Mouse (Mus musculus) heart, embryonic 15.5 days (tissue): ENCODE measurements around the gene Zfp54. TPM values are rescaled to one million over a fixed set of nuclear protein-coding genes. Genes with fewer than 3 reads are reported as not detected.
"Not testable (repeated sequence)": the region's sequence is repeated elsewhere in the genome, so short reads cannot be mapped to it uniquely, and the experiment has no call there.

Experiments used
- ATAC-seq: fragments of 200-750 bp; cut with Nextera tagmentation; replicated peaks from 2 replicates; pipeline ENCODE4 v1.8.0; 2017; ENCODE audit warnings: low read depth, moderate TSS enrichment; ENCODE audit not compliant: insufficient number of reproducible peaks, insufficient read depth, low FRiP score
- H3K27ac ChIP-seq: fragments of 300-500 bp; sonication (generic); 2 replicates; pipeline ENCODE4 v1.5.1; 2015; ENCODE audit warnings: mild to moderate bottlenecking, inconsistent platforms
- H3K27me3 ChIP-seq: fragments of 300-500 bp; sonication (generic); 2 replicates; pipeline ENCODE4 v1.6.1; 2015; ENCODE audit warnings: inconsistent platforms
- H3K36me3 ChIP-seq: fragments of 300-500 bp; sonication (generic); 2 replicates; pipeline ENCODE4 v1.6.1; 2015; ENCODE audit warnings: mild to moderate bottlenecking, inconsistent platforms
- H3K4me1 ChIP-seq: fragments of 300-500 bp; sonication (generic); replicated peaks from 2 replicates; pipeline ENCODE4 v1.6.1; 2015; ENCODE audit warnings: inconsistent platforms
- H3K4me2 ChIP-seq: fragments of 300-500 bp; sonication (generic); 2 replicates; pipeline ENCODE4 v1.6.1; 2015; ENCODE audit warnings: inconsistent platforms, mild to moderate bottlenecking, moderate library complexity
- H3K4me3 ChIP-seq: fragments of 300-500 bp; sonication (generic); 2 replicates; pipeline ENCODE4 v1.5.1; 2015; ENCODE audit warnings: mild to moderate bottlenecking, inconsistent platforms
- H3K9ac ChIP-seq: fragments of 300-500 bp; sonication (generic); 2 replicates; pipeline ENCODE4 v1.6.1; 2015; ENCODE audit warnings: mild to moderate bottlenecking, inconsistent platforms
- H3K9me3 ChIP-seq: fragments of 300-500 bp; sonication (generic); replicated peaks from 2 replicates; pipeline ENCODE4 v1.6.1; 2016; ENCODE audit warnings: inconsistent platforms
- WGBS: fragments of 180-500 bp; shearing (Covaris S2); methylation state at CpG from one replicate; pipeline ENCODE4 v1.1.7; 2015; ENCODE audit warnings: mixed read lengths; 5-methylcytosine and 5-hydroxymethylcytosine counted together
- polyA plus RNA-seq: library from polyadenylated mRNA; unstranded; fragments of >200 nt; fragmentation: Nextera tagmentation; extraction: Ambion mirVana; gene quantifications from 2 replicates; pipeline ENCODE4 v1.2.1, GENCODE M21; 2015

The Zfp54 gene
- polyA plus RNA-seq, 1 experiment from 2014 or later = 2.8 TPM

DNA sequence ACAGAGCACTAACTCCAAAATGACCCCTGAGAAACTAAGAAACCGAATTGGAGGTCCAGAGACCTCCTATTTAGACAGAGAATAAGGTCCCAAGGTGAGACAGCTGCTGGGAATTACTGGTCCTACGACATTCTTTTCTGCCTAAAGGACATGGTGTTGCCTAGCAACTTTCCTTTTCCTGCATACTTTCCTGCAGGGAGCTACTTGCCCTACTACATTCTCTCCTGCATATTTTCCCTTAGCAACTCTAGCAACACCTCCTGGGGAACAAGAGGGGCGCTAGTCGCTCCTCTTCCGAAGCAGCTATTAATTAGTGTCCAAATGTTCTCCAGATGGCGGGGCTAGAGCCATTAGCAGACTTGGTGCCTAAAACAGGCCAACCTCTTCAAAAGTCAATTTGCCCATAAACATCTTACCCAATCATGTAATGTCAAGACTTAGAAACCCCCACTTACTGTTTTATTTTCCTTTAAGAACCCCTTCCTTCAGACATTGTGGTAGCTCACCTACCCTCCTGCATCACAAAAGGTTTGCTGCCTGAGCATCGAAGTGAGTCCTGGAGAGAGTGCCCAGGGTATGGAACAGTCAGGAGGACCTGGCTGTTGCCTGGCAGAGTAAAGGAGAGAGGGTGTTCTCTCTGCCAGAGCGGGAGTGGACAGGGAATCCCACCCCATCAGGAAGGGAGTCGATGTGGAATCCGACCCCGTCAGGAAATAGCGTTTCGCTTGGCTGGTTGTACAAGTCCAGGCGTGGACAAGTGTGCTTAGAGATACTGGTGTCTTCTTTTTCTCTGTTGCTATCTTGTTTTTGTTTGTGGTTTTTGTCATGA lies 50.5 kb downstream of the Zfp54 start:
- WGBS = 30% methylated on average over 14 of the region's 14 CpGs
- Histone ChIP-seq H3K27me3 (no peaks in the 10 kb centered on the region), H3K4me2 (peak overlapping the region; percentile 33), H3K4me3 (no peak overlapping the region), H3K27ac (peak overlapping the region; percentile 47; the same call in 1 of the 2 replicates), H3K9me3 (no peaks in the 10 kb centered on the region), H3K9ac (no peak overlapping the region), H3K4me1 (peaks cover 12% of the 10 kb centered on the region), H3K36me3 (no peaks in the 10 kb centered on the region)
- 0 out of 2 replicates have a peak, but pooled peaks have one; percentile 58 for ATAC-seq

GRCm38 (mm10) chr17:21474729-21475128 lies 51.7 kb downstream of the Zfp54 start:
- 3% methylated on average over 10 of the region's 10 CpGs for WGBS
- not testable (repeated sequence) for H3K36me3 ChIP-seq, H3K27ac ChIP-seq, H3K27me3 ChIP-seq, H3K9ac ChIP-seq, ATAC-seq, H3K9me3 ChIP-seq
- Histone ChIP-seq H3K4me3 (peak overlapping the region; percentile 33), H3K4me2 (peak overlapping the region; percentile 50), H3K4me1 (peaks cover 12% of the 10 kb centered on the region)

- ATAC-seq, H3K36me3 ChIP-seq, H3K27ac ChIP-seq, H3K4me3 ChIP-seq, H3K9me3 ChIP-seq, H3K27me3 ChIP-seq, H3K9ac ChIP-seq, H3K4me2 ChIP-seq: not testable (repeated sequence)
- H3K4me1 ChIP-seq = peaks cover 12% of the 10 kb centered on the region
- 73% methylated on average over 1 of the region's 1 CpGs for WGBS
Observed at GRCm38 (mm10) chr17:21475290-21475689, 52.3 kb downstream of the Zfp54 start.

DNA sequence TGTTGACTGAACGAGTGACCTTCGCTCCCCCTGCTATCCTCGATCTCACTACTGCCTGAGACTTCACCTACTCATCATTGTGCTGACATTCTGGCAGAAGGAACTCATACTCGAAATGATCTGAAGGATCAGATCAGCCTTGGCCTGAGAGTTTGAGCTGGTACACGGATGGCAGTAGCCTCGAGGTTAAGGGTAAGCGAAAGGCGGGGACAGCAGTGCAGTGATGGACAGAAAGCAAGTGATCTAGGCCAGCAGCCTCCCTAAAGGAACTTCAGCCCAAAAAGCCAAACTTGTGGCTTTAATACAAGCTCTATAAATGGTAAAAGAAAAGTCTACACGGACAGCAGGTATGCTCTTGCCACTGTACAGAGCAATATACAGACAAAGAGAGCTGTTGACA lies 53.3 kb downstream of the Zfp54 start:
- not testable (repeated sequence) for ATAC-seq, H3K4me2 ChIP-seq, H3K9me3 ChIP-seq, H3K27me3 ChIP-seq, H3K36me3 ChIP-seq, H3K27ac ChIP-seq, H3K9ac ChIP-seq, H3K4me3 ChIP-seq
- 77% methylated on average over 5 of the region's 9 CpGs for WGBS
- peaks cover 12% of the 10 kb centered on the region for H3K4me1 ChIP-seq

DNA sequence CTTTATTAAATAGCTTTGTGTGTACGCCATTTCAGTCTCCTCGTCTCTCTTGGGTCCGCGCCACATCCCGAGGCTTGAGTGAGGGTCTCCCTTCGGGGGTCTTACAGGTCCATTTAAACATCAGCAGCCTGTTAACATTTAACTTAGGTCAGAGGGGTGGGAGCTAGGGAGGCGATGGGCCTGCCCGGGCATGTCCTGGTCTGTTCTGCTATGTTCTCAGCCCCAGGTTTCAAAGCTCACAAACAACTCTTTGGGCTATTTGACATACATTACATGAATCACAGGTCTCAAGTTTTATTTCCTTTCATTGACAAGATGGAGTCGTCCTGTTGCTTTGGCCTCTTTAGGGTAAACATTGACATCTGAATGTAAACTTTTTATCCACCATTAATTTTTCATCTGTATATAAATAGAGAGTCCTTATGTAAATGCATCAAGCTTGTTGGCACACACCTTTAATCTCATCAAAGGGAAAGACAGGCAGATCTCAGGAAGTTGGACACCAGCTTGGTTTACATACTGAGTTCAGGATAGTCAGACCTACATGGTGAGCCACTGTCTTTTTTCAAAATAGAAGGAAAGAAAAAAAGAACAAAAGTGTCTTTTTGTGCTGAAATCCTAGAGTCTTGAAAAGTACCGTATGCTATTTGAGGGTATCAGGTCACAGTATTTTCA lies 55.2 kb downstream of the Zfp54 start:
- H3K4me3 ChIP-seq, H3K9ac ChIP-seq, H3K4me1 ChIP-seq, H3K4me2 ChIP-seq, H3K27me3 ChIP-seq, H3K9me3 ChIP-seq, H3K27ac ChIP-seq, H3K36me3 ChIP-seq, ATAC-seq: not testable (repeated sequence)
- WGBS = 82% methylated on average over 10 of the region's 10 CpGs

Other genes with a start within 250 kb of the Zfp54 start
- not detected in 2 replicates for gene Vmn1r234, start 197.1 kb upstream of the Zfp54 start, polyA plus RNA-seq
- gene Vmn1r235, start 166.8 kb upstream of the Zfp54 start, polyA plus RNA-seq = not detected in 2 replicates
- not detected in 2 replicates for gene Vmn1r236, start 140.3 kb upstream of the Zfp54 start, polyA plus RNA-seq
- gene Vmn1r237, start 111.4 kb upstream of the Zfp54 start, polyA plus RNA-seq = not detected in 2 replicates
- 1.9 and 2.0 TPM in 2 replicates for gene Zfp677, start 39.5 kb upstream of the Zfp54 start, polyA plus RNA-seq
- gene Zfp51, start 27.1 kb downstream of the Zfp54 start, polyA plus RNA-seq = 9.3 and 11.0 TPM in 2 replicates
- gene Zfp53, start 65.8 kb downstream of the Zfp54 start, polyA plus RNA-seq = 4.9 and 6.9 TPM in 2 replicates
- 4.0 TPM in 2 replicates for gene Zfp52, start 112.3 kb downstream of the Zfp54 start, polyA plus RNA-seq
- gene Zfp948, start 143.8 kb downstream of the Zfp54 start, polyA plus RNA-seq = 9.7 and 11.4 TPM in 2 replicates
- 2.6 and 2.7 TPM in 2 replicates for gene Zfp983, start 227.4 kb downstream of the Zfp54 start, polyA plus RNA-seq